Mouse (Mus musculus) skeletal muscle tissue, adult 2 months (tissue): Measurements from ENCODE around the gene Otog.

Experiments
- DNase-seq: peaks from one replicate; pipeline ENCODE4 v3.0.0-alpha.2; 2012; ENCODE audit warnings: low read depth, low spot score

Otog gene

GRCm38 (mm10) chr7:46282276-46282675 lies 41.5 kb downstream of the Otog start:
- no peak for DNase-seq

GRCm38 (mm10) chr7:46283681-46284080 lies 42.9 kb downstream of the Otog start:
- DNase-seq: no peak

DNA sequence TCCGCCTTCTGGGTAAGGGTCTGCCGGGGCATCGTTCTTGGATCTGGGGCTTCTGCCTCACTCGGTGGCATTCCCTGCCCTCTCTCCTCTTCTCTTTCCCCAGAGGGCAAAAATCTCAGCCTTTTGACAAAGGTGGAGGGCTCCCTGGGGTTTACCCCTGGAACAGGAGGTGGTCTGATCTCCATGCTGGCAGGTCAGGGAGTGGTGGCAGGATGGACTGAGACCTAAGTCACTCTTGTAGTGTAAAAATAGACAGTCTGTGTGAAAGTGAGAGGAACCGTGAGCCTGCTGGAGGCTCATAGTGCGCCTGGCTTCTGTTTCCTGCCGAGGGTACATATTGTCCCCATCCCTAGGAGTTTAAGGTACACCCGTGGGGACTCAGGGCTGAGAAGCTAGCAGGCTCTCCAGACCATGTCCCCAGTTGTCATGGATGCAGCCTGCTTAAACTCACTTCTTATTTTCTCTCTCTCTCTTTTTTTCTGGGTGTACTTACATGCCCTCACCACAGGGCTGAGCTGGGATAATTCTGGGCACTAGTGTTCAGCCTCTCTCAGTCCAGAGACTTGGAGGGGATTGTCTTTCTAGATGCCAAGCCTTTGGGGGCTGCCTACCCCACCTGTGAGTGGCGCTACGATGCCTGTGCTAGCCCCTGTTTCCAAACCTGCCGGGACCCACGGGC lies 44.5 kb downstream of the Otog start:
- DNase-seq: peak; percentile 30

DNA sequence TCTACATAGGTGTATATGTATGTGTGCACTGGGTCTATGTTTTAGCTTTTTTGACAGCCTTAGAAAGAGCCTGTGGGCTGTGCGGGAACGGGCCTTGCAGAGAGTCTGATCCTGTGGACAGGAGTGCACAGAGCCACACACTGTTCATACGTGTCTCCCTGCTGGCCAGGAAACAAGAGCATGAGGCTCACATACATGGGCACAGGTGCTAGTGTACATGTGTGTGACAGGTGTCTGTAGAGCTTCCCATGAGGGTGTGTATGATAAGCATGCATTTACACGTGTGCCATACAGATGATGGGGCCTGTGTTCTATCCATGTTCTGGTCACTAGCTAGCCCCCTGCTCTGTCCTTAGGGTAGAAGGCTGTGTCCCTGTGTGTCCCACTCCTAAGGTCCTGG lies 45.6 kb downstream of the Otog start:
- no peak for DNase-seq

DNA sequence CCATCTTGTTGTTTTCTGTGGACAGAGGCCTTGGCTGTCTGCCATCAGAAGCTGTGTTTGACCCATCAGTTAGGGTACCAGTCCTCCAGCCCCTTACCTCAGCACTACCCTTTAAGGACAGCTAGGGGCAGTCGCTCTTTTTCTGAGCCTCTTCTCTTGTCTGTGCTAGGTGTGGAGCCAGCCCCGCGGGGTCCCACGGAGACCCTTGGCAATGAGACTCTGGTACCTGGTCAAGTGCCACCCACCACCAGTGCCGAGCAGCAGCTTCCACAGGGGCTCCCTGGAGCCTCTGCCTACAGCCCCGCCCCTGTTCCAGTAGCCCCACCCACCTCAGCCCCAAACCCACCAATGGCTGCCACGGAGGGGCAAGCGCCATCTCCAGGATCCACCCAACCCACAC lies 46.3 kb downstream of the Otog start:
- no peak for DNase-seq

- no peak for DNase-seq
Observed at GRCm38 (mm10) chr7:46296330-46296729, 55.5 kb downstream of the Otog start.

- no peak for DNase-seq
Observed at GRCm38 (mm10) chr7:46301031-46301632, 60.3 kb downstream of the Otog start.

DNA sequence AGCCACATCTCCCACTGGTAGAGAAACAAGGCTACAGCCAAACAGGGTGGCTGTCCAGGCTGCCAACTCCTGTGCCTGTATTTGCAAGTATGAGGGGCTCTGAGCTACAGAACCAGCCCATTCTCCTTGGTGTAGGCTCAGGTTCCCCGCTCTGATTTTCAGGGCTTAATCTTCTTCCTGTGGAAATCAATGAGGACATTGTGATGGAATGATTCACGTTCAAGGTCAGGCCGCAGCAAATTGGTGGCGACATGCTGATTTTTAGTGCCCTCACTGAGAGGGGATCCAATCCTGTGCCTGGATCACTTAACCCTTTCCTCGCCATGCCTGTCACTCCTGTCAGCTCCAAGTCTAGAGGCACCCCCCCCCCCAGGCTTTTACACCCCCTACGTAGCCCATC lies 72.7 kb downstream of the Otog start:
- no peak for DNase-seq

DNA sequence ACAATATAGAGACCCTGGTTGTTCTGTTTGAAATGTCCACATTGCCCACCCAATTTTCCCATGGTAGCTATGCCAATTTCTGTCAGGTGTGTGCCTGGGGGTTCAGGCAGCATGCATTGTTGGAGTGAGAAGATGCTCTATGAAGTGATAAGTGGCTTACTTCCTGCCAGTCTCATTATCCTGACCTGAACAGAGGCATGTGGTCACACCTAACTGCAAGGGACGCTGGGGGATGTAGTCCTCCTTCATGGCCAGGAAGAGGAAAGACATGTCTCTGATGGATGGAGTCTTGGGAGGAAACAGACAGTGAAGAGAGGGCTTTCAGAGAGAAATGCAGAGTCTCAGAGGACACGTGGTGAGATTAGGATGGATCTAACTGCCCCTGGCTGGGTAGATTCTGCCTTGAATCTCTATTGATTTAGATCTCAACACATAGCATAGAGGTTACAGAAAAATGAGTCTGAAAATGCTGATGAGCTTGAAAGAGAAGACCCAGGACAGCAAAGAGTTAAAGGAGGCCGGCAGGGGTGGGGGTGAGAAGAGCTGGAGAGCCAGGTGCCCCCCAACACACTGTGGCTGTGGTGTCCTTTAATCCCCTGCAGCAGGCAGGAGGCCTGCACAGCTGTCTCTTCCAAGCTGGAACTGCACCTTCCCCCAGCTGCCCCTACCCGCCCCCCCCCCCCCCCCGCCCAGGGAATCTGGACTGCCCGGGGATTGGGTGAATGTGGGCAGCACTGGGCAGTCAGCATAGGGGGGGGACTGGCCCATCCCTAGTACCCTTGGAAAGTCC lies 73.6 kb downstream of the Otog start:
- no peak for DNase-seq

GRCm38 (mm10) chr7:46315692-46316091 lies 74.9 kb downstream of the Otog start:
- peak; percentile 73 for DNase-seq

DNA sequence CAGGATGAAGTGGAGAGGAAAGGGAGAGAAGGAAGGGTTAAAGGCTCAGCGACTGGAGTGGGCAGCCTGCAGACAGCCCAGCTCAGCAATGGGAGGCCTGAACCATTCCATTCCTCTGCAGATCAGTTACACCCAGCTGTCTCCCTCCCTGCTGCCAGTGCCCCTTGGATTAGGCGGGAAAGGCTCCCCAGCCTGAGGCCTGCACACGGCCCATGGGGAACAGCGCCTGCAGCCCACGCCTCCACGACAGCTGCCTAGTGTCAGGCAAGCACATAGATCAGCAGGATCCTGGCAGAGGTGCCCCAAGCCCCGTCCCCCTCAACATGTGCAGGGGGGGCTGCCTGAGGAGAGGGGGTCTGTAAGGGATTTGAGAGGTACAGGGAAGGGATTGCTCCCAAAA lies 76.2 kb downstream of the Otog start:
- no peak for DNase-seq

DNA sequence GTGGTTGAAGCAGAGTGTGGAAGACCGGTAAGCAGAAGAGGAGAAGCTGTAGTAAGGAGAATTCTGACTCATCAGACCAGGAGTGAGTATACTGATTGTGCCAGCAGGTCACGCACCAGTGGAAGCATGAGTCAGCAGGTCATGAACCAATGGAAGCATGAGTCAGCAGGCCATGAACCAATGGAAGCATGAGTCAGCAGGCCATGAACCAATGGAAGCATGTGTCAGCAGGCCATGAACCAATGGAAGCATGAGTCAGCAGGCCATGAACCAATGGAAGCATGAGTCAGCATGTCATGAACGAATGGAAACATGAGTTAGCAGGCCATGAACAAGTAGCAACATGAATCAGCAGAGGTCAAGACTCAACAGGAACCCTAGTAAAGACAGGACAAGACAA lies 80.5 kb downstream of the Otog start:
- no peak for DNase-seq

- DNase-seq: no peak
Observed at GRCm38 (mm10) chr7:46327896-46328295, 87.1 kb downstream of the Otog start.

DNA sequence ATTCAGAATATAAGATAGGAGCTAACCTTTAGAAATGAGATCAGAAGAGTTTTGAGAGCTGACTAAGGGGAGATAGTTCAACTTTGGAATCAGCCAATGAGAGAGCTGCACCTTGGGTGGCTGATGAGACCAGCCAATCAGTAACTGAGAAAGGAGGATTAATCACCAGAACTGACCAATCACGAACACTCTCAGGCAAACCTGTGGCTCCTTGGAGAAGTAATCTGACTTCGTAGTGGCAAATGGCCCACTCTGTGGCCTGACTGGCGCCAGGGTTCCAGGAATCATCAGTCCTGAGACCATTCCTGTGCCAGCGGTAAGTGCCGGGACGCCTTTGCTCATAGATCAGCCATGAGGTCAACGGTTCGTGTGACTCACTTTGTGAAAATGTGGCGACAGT lies 96.6 kb downstream of the Otog start:
- peak; percentile 85 for DNase-seq

- DNase-seq: peak; percentile 77
Observed at GRCm38 (mm10) chr7:46339818-46340217, 99.0 kb downstream of the Otog start.

- peak; percentile 70 for DNase-seq
Observed at GRCm38 (mm10) chr7:46340295-46340694, 99.5 kb downstream of the Otog start.

- DNase-seq: peak; percentile 93
Observed at GRCm38 (mm10) chr7:46341471-46341870, 100.7 kb downstream of the Otog start.

- DNase-seq: peak; percentile 83
Observed at GRCm38 (mm10) chr7:46347692-46348091, 106.9 kb downstream of the Otog start.

GRCm38 (mm10) chr7:46348813-46349212 lies 108.0 kb downstream of the Otog start:
- DNase-seq: no peak

DNA sequence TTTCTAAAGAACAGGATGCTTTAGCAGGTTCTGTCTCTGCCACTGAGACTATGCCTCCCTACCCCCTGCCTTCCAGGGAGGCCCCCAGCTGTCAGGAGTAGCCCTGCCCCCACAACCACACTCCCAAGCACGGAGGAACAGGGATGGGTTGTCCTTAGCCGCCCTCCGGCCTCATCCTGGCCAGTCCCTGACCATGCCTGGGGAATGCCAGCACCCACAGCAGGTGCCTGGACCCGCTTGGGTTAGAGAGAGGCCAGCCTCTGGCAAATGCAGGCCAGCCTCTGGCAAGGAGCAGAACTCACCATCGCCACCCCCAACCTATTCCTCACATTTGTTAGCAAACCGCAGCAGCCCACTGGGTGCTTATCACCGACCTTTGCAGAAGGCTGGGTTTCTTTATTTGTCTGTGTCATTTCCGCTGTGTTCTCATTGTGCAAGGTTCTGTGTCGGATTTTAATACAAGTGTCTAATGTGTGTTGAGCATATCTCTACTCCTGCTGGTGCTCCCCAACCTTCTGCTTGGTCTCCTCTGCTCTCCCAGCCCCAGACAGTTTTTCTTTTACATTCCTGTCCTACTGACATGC lies 109.4 kb downstream of the Otog start:
- peak; percentile 71 for DNase-seq

DNA sequence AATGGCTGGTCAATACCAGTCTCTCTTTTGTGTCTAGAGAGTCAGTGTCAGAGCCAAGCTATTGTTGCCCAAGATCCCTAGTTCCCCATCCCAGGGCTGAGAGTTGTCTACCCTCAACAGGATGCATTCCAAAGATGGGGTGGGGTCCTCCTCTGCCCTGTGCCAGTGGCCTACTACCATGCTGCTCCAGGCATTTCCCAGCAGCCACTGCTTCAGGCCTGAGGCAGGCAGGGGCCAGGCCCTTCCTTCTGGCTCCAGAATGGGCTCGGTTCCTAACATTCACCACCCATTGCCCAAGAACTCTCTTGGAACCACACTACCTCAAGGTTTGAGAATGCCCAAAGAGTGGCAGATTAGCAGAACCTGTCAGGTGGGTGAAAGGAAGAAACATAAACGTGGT lies 112.0 kb downstream of the Otog start:
- DNase-seq: no peak

DNA sequence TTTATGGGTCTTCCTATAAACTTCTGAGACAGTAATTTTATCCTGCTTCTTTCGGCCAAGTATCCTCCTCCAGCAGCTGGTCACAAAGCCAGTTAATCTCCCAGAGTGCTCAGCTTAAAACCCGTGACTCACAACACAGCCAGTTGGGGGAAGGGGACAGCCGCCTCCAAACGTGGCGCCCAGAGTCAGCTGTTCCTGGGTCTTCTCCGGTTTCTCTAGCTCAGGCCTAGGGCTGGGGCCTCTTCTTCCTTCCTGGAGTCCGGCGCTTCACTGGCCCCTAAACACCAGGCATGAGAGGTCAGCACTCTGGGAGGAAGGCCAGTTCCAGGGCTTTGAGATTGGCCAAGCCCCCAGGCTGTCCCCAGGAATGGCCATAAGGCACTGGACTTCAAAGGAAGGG lies 112.4 kb downstream of the Otog start:
- peak; percentile 90 for DNase-seq
